Mouse (Mus musculus): ENCODE data around the gene Tac1.
"Not testable (repeated sequence)": the region's sequence is repeated elsewhere in the genome, so short reads cannot be mapped to it uniquely, and the experiment has no call there.

The Tac1 gene

DNA sequence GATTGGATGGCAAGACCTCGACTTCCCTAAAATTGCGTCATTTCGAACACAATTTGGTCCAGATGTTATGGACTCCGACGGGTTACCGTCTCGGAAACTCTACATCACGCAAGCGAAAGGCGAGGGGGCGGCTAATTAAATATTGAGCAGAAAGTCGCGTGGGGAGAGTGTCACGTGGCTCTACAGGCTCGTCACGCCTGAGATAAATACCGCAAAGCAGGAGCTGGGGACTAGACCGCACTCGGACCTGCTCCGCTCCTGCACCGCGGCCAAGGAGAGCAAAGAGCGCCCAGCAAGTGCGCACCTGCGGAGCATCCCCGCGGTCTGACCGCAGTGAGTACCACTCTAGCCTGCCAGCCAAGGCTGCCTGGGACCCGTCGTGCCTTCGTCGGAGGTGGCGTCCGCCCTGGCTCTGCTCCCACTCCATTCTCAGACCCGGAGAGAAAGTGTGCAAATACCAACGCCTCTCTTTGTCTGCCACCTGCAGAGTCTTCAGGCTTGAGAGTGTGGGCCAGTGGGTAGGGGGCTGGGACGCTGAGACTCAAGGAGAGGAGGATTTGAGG lies at the start of gene Tac1:
Tac1 (plus strand) TSS at position 51 of the 563 bp plus-strand sequence.
- no peak for DNase-seq (ENCODE audit: low spot score)

GRCm38 (mm10) chr6:7543511-7543910 lies 11.2 kb upstream of the Tac1 start:
- DNase-seq (ENCODE audit: low spot score): not testable (repeated sequence)

GRCm38 (mm10) chr6:7555688-7556476 lies 1.2 kb downstream of the Tac1 start:
- DNase-seq (ENCODE audit: low spot score): no peak

- no peak for DNase-seq (ENCODE audit: low spot score)
These were observed 3.5 kb downstream of the Tac1 start for GRCm38 (mm10) chr6:7558164-7558563.

GRCm38 (mm10) chr6:7562524-7562923 lies 7.8 kb downstream of the Tac1 start:
- DNase-seq (ENCODE audit: low spot score): no peak

DNA sequence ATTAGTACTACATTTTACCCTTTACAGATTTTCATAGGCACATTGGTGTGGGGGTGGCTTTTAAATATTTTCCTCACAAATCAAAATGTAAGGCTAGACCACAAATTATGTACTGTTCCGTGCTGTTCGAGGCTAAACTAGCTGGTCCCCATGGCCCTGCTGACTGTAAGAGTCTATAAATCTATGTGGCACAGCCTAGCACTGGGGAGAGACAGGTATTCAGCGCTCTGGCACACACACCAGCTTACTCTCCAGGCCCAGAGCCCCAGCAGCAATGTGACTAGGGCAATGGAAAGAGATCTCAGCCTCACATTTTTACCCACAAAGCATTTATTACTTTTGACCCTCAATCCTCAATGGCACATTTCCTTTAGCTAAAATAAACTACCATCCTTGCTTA lies 9.9 kb downstream of the Tac1 start:
- DNase-seq (ENCODE audit: low spot score): no peak

GRCm38 (mm10) chr6:7571144-7571543 lies 16.5 kb downstream of the Tac1 start:
- no peak for DNase-seq (ENCODE audit: low spot score)

GRCm38 (mm10) chr6:7578031-7578430 lies 23.4 kb downstream of the Tac1 start:
- DNase-seq (ENCODE audit: low spot score): no peak

DNA sequence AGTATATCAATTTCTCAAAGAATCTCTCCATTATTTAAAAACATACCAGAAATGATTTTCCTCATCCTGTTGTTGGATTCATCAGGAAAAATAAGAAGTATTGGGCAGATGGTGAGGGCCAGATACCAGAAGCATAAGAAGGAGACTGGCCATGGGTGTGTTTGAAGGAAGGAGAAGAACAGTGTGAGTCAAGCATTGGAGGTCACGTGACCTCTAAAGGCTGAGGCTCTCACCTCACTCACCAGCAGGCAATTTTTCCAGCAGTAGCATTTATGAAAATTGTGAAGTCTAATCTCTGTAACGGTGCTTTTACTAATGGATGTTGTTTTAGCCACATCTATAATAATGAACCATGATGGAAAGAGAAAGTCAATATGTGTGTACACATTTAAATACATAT lies 39.8 kb downstream of the Tac1 start:
- DNase-seq (ENCODE audit: low spot score): no peak

GRCm38 (mm10) chr6:7598416-7598815 lies 43.7 kb downstream of the Tac1 start:
- DNase-seq (ENCODE audit: low spot score): no peak

DNA sequence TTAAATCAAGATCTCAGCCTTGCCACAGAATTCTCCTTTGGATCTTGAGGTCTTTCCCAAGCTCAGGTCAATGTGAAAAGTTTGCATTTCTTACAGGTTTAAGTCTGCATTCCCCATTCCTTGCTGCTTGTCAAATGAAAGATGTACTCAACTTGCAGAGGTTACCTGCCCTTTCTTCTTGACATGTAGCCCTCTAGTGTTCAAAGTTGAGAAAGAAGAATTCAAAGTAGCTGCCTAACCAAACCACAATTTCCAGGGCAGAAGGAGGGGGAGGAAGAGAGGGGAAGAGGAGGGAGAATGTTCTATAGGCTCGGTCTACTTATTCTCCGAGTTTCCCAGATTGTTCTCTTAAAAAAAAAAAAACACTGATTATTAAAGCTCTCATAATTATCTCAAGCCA lies 45.5 kb downstream of the Tac1 start:
- DNase-seq (ENCODE audit: low spot score): no peak

DNA sequence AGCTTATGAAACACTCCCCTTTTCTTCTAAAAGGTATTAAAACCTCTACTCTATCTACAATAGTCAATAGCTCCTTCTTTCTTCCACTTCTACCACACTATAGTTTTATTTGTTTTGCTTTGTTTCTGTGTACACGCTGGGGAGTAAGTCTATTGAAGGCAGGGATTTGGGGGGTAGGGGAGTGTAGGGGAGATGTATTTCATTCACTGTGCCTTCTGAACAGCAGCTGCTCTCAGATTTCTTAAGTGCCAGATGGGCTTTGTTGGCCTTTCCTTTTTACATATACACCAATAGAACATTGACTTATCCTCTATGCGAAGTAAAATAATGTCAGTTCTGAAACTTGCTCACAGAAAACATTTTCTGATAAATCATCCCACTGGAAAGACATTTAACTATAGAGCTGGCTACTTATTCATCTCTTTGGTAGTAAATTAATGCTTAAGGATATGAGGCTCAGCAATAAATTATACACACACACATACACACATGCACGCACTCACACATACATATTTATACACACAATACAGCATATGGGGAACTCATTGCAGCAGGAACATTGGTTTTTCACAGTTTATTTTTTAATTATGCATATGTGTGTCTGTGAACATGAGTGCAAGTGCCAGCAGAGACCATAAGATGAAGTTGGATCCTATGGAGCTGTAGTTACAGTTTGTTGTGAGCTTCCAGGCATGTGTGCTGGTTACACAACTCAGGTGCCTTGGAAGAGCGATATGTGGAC lies 46.8 kb downstream of the Tac1 start:
- DNase-seq (ENCODE audit: low spot score): no peak

- not testable (repeated sequence) for DNase-seq (ENCODE audit: low spot score)
These were observed 59.0 kb downstream of the Tac1 start for GRCm38 (mm10) chr6:7613676-7614075.
